Mouse (Mus musculus): Measurements from ENCODE around the gene Nhsl2. TPM values are rescaled to one million over a fixed set of nuclear protein-coding genes. Genes with fewer than 3 reads are reported as not detected.

Nhsl2 gene
- polyA plus RNA-seq, 1 experiment, result 0.21 TPM

DNA sequence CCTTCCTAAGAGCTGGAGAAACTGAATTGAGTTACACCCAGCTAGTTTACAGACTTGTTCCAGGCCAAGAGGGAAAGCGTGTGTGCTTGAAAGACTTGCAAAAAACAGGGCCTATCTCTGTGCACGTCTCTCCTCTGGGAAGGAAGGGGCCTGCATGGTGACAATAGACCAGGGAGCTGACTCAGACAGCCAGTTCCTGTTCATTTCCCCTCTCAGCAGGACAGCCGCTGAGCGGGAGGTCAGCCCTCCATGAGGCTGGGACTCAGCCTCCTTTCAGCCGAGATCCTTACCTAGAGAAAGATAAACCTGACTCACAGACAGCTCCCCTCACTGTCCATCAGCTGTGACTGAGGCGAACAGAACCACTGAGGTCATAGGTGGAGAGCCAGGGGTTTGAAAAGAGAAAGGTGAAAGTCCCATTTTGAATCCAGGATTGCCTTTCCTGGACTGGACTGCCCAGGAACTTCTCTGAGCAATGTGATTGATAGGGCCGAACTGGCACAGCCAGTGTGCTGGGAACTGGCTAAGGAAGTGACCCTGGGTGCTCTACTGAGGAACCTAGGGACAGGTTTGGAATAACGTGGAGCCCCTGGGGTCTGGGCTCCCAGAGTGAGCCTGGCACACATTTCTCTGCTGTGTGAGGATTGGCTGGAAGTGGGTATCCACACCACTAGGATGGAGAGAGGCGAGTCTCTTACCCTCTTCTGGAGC lies 168.2 kb downstream of the Nhsl2 start:
- Histone ChIP-seq H3K9me3 (replicated peaks; ENCODE audit: control insufficient read depth, insufficient read depth, low read length, poor library complexity, severe bottlenecking) (no peaks in the 10 kb centered on the region), H3K27ac (ENCODE audit: insufficient read depth, low read length) (no peak overlapping the region), H3K4me3 (ENCODE audit: low read depth, low read length) (no peak overlapping the region), H3K4me1 (ENCODE audit: control insufficient read depth, insufficient read depth, low read length) (no peaks in the 10 kb centered on the region), H3K9ac (ENCODE audit: low read depth, poor library complexity, severe bottlenecking) (no peak overlapping the region), H3K27me3 (ENCODE audit: control insufficient read depth, insufficient read depth, low read length, poor library complexity, severe bottlenecking) (no peaks in the 10 kb centered on the region), H3K36me3 (ENCODE audit: control insufficient read depth, insufficient read depth, low read length, poor library complexity, severe bottlenecking) (no peaks in the 10 kb centered on the region)
- TF ChIP-seq EP300 (IDR thresholded peaks at IDR 0.05; ENCODE audit: insufficient read depth, low read depth, low read length) (no peak), CTCF (IDR thresholded peaks at IDR 0.05; ENCODE audit: low read depth, low read length) (no peak), POLR2A (IDR thresholded peaks at IDR 0.05; ENCODE audit: insufficient read depth, low read length) (no peak)

DNA sequence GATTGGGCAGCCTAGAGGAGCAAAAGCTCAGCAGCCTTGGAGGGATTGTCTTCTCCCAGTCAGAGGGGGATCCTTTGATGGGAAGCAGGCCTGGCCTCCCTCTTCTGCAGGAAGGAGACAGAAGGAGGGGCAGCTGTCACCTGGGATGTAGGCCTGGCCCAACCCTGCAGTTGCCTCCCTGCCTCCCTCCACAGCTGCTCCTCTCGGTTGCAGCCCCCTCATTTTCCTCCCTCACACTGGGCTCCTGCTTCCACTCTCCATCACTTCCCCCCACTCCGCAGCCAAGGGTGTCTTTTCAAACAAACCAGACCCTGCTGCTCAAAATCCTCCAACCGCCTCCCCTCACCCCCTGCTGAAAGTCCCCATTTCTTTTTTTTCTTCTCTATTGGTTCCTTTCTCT lies 169.7 kb downstream of the Nhsl2 start:
- no peak overlapping the region for H3K9ac ChIP-seq (ENCODE audit: low read depth, poor library complexity, severe bottlenecking)
- H3K36me3 ChIP-seq (ENCODE audit: control insufficient read depth, insufficient read depth, low read length, poor library complexity, severe bottlenecking), result no peaks in the 10 kb centered on the region
- H3K27me3 ChIP-seq (ENCODE audit: control insufficient read depth, insufficient read depth, low read length, poor library complexity, severe bottlenecking), result no peaks in the 10 kb centered on the region
- no peak overlapping the region for H3K4me3 ChIP-seq (ENCODE audit: low read depth, low read length)
- H3K27ac ChIP-seq (ENCODE audit: insufficient read depth, low read length), result no peak overlapping the region
- no peak for TF ChIP-seq POLR2A (IDR thresholded peaks at IDR 0.05; ENCODE audit: insufficient read depth, low read length)
- no peak for TF ChIP-seq EP300 (IDR thresholded peaks at IDR 0.05; ENCODE audit: insufficient read depth, low read depth, low read length)
- no peak for TF ChIP-seq CTCF (IDR thresholded peaks at IDR 0.05; ENCODE audit: low read depth, low read length)
- H3K9me3 ChIP-seq (replicated peaks; ENCODE audit: control insufficient read depth, insufficient read depth, low read length, poor library complexity, severe bottlenecking), result no peaks in the 10 kb centered on the region
- no peaks in the 10 kb centered on the region for H3K4me1 ChIP-seq (ENCODE audit: control insufficient read depth, insufficient read depth, low read length)

DNA sequence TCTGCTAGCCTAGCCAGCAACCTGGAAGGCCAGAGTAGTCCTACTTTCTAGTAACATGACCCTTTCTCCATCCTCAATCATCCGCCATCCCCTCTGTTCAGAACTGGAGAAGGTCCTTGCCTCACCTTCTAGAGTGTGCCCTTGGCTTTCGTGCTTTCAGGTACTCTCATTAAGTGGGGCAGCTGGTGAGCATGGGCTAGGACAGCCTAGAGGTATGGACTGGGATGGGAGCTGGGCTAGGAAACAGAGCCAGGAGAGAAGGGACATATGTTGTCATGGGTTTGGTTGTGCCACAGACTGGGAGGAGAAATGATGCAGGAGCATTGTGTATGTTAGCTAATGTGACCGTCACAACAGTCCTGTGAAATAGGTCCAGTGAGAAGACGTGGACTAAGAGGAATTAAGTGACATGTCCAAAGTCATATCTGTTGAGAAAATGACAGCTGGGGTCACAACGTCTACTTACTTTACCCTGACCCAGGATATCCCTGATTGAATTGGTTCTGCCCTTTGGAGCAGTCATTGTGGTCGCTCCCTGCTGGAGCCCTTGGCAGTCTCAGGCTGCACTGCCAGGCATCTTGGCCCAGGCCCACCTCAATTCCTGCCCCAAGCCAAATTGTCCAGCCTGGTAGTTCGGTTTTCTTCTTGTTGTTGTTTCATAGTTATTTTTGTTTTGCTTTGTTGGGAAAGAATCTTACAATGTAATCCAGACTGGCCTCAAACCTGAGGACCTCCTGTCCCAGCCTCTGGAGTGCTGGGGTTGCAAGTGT lies 170.5 kb downstream of the Nhsl2 start:
- H3K9ac ChIP-seq (ENCODE audit: low read depth, poor library complexity, severe bottlenecking), result no peak overlapping the region

DNA sequence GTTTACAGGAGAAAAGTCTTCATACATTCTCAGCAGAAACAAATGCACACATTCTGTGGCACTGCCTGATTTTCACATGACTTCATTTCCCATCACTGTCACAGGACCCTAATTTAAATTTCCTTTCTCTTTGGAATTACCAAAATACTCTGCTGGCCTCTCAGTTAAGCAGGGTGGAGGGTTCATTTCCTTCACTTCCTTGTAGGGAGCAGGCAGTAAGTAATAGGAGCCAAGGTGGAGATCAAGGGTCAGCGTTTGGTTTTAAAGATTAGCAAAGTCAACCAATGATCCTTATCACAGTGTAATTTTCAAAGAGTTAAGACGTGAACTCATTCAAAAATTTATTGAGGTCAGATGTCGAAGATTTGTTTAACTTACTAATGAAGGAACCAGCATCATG lies 175.8 kb downstream of the Nhsl2 start:
- H3K27me3 ChIP-seq (ENCODE audit: control insufficient read depth, insufficient read depth, low read length, poor library complexity, severe bottlenecking), result no peaks in the 10 kb centered on the region
- no peak overlapping the region for H3K9ac ChIP-seq (ENCODE audit: low read depth, poor library complexity, severe bottlenecking)
- H3K36me3 ChIP-seq (ENCODE audit: control insufficient read depth, insufficient read depth, low read length, poor library complexity, severe bottlenecking), result no peaks in the 10 kb centered on the region
- H3K9me3 ChIP-seq (replicated peaks; ENCODE audit: control insufficient read depth, insufficient read depth, low read length, poor library complexity, severe bottlenecking), result no peaks in the 10 kb centered on the region
- H3K27ac ChIP-seq (ENCODE audit: insufficient read depth, low read length), result no peak overlapping the region
- no peak overlapping the region for H3K4me3 ChIP-seq (ENCODE audit: low read depth, low read length)
- TF ChIP-seq POLR2A (IDR thresholded peaks at IDR 0.05; ENCODE audit: insufficient read depth, low read length) (no peak), CTCF (IDR thresholded peaks at IDR 0.05; ENCODE audit: low read depth, low read length) (no peak), EP300 (IDR thresholded peaks at IDR 0.05; ENCODE audit: insufficient read depth, low read depth, low read length) (no peak)
- H3K4me1 ChIP-seq (ENCODE audit: control insufficient read depth, insufficient read depth, low read length), result no peaks in the 10 kb centered on the region

More for the DNA sequence above, 170.5 kb downstream of the Nhsl2 start:
- no peaks in the 10 kb centered on the region for H3K4me1 ChIP-seq (ENCODE audit: control insufficient read depth, insufficient read depth, low read length)
- H3K27me3 ChIP-seq (ENCODE audit: control insufficient read depth, insufficient read depth, low read length, poor library complexity, severe bottlenecking), result no peaks in the 10 kb centered on the region
- no peak for TF ChIP-seq POLR2A (IDR thresholded peaks at IDR 0.05; ENCODE audit: insufficient read depth, low read length)
- no peak for TF ChIP-seq EP300 (IDR thresholded peaks at IDR 0.05; ENCODE audit: insufficient read depth, low read depth, low read length)
- no peak for TF ChIP-seq CTCF (IDR thresholded peaks at IDR 0.05; ENCODE audit: low read depth, low read length)
- no peak overlapping the region for H3K4me3 ChIP-seq (ENCODE audit: low read depth, low read length)
- no peaks in the 10 kb centered on the region for H3K9me3 ChIP-seq (replicated peaks; ENCODE audit: control insufficient read depth, insufficient read depth, low read length, poor library complexity, severe bottlenecking)
- H3K36me3 ChIP-seq (ENCODE audit: control insufficient read depth, insufficient read depth, low read length, poor library complexity, severe bottlenecking), result no peaks in the 10 kb centered on the region
- H3K27ac ChIP-seq (ENCODE audit: insufficient read depth, low read length), result no peak overlapping the region

DNA sequence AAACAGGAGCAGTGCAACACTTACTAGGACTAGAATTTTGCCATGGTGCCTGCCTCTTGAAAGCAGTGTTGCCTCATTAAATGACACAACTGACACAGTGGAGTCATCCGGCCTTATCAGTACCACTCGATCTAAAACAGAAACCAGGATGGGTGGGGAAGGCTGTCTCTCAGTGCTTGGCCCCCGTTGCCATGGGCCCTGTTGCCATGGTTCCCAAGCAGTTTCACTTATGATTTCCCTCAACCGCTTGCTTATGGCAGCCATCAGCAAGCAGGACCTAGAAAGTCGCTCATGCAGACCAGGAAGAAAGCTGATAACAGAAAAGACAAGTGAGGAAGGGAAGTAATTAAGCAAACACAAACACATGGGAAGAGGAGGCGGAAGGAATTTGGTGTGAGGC lies 182.7 kb downstream of the Nhsl2 start:
- no peaks in the 10 kb centered on the region for H3K27me3 ChIP-seq (ENCODE audit: control insufficient read depth, insufficient read depth, low read length, poor library complexity, severe bottlenecking)
- TF ChIP-seq EP300 (IDR thresholded peaks at IDR 0.05; ENCODE audit: insufficient read depth, low read depth, low read length), result no peak
- TF ChIP-seq POLR2A (IDR thresholded peaks at IDR 0.05; ENCODE audit: insufficient read depth, low read length), result no peak
- TF ChIP-seq CTCF (IDR thresholded peaks at IDR 0.05; ENCODE audit: low read depth, low read length), result no peak
- peaks cover 2% of the 10 kb centered on the region for H3K4me1 ChIP-seq (ENCODE audit: control insufficient read depth, insufficient read depth, low read length)
- H3K36me3 ChIP-seq (ENCODE audit: control insufficient read depth, insufficient read depth, low read length, poor library complexity, severe bottlenecking), result no peaks in the 10 kb centered on the region
- H3K27ac ChIP-seq (ENCODE audit: insufficient read depth, low read length), result no peak overlapping the region
- no peak overlapping the region for H3K4me3 ChIP-seq (ENCODE audit: low read depth, low read length)
- H3K9me3 ChIP-seq (replicated peaks; ENCODE audit: control insufficient read depth, insufficient read depth, low read length, poor library complexity, severe bottlenecking), result no peaks in the 10 kb centered on the region
- no peak overlapping the region for H3K9ac ChIP-seq (ENCODE audit: low read depth, poor library complexity, severe bottlenecking)

DNA sequence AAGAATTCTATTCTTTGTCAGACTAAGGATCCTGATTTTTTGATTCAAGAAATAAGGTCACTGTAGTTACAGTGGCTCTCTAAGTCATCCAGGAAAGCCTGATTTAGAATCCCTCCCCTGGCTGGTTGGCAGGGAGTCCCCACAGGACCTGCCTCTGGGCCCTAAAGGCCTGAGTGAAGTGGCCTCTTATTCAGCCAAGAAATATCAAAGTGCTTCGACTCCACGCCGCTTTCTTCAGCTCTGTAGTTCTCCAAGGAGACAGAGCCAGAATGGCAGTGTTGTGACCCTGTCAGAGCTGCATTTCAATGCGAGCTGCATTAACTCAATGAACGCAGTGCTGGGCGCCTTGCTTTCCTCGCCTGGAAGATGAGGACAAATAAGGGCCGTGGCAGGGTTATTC lies 183.2 kb downstream of the Nhsl2 start:
- Histone ChIP-seq H3K9ac (ENCODE audit: low read depth, poor library complexity, severe bottlenecking) (no peak overlapping the region), H3K27ac (ENCODE audit: insufficient read depth, low read length) (no peak overlapping the region), H3K4me1 (ENCODE audit: control insufficient read depth, insufficient read depth, low read length) (peaks cover 2% of the 10 kb centered on the region), H3K36me3 (ENCODE audit: control insufficient read depth, insufficient read depth, low read length, poor library complexity, severe bottlenecking) (no peaks in the 10 kb centered on the region), H3K9me3 (replicated peaks; ENCODE audit: control insufficient read depth, insufficient read depth, low read length, poor library complexity, severe bottlenecking) (no peaks in the 10 kb centered on the region), H3K4me3 (ENCODE audit: low read depth, low read length) (no peak overlapping the region), H3K27me3 (ENCODE audit: control insufficient read depth, insufficient read depth, low read length, poor library complexity, severe bottlenecking) (no peaks in the 10 kb centered on the region)
- TF ChIP-seq EP300 (IDR thresholded peaks at IDR 0.05; ENCODE audit: insufficient read depth, low read depth, low read length), result no peak
- no peak for TF ChIP-seq POLR2A (IDR thresholded peaks at IDR 0.05; ENCODE audit: insufficient read depth, low read length)
- TF ChIP-seq CTCF (IDR thresholded peaks at IDR 0.05; ENCODE audit: low read depth, low read length), result no peak
